Mouse (Mus musculus) hindbrain, embryonic 11.5 days (tissue): ENCODE data around the gene Fndc1. TPM values are rescaled to one million over a fixed set of nuclear protein-coding genes. Genes with fewer than 3 reads are reported as not detected.

Experiments
- ATAC-seq: fragments of 200-750 bp; cut with Nextera tagmentation; 2 replicates; pipeline ENCODE4 v1.8.0; 2017; ENCODE audit warnings: mild to moderate bottlenecking, moderate TSS enrichment, moderate library complexity; ENCODE audit not compliant: low FRiP score
- DNase-seq: peaks from one replicate; pipeline ENCODE4 v3.0.0-alpha.2; 2015; ENCODE audit warnings: low spot score
- H3K27ac ChIP-seq: fragments of 300-500 bp; sonication (generic); 2 replicates; pipeline ENCODE4 v1.5.1; 2014; ENCODE audit warnings: mild to moderate bottlenecking, low read depth, low read length
- H3K27me3 ChIP-seq: fragments of 300-500 bp; sonication (generic); 2 replicates; pipeline ENCODE4 v1.6.1; 2014; ENCODE audit warnings: mild to moderate bottlenecking, low read length, moderate library complexity, mixed read lengths; ENCODE audit not compliant: control insufficient read depth, insufficient read depth
- H3K36me3 ChIP-seq: fragments of 300-500 bp; sonication (generic); 2 replicates; pipeline ENCODE4 v1.6.1; 2014; ENCODE audit warnings: mild to moderate bottlenecking, low read length, moderate library complexity, mixed read lengths; ENCODE audit not compliant: control insufficient read depth, insufficient read depth
- H3K4me1 ChIP-seq: fragments of 300-500 bp; sonication (generic); replicated peaks from 2 replicates; pipeline ENCODE4 v1.6.1; 2014; ENCODE audit warnings: low read length, mixed read lengths; ENCODE audit not compliant: control insufficient read depth, insufficient read depth
- H3K4me2 ChIP-seq: fragments of 300-500 bp; sonication (generic); replicated peaks from 2 replicates; pipeline ENCODE4 v1.6.1; 2014; ENCODE audit warnings: mild to moderate bottlenecking, low read depth, low read length
- H3K4me3 ChIP-seq: fragments of 300-500 bp; sonication (generic); 2 replicates; pipeline ENCODE4 v1.5.1; 2014; ENCODE audit warnings: low read depth, low read length
- H3K9ac ChIP-seq: fragments of 300-500 bp; sonication (generic); 2 replicates; pipeline ENCODE4 v1.6.1; 2014; ENCODE audit warnings: low read depth, low read length
- H3K9me3 ChIP-seq: fragments of 300-500 bp; sonication (generic); 2 replicates; pipeline ENCODE4 v1.6.1; 2016; ENCODE audit warnings: low read length; ENCODE audit not compliant: control insufficient read depth
- WGBS: fragments of 180-500 bp; shearing (Covaris S2); extraction: QIAGEN DNeasy Blood & Tissue Kit; methylation state at CpG from one replicate; pipeline ENCODE4 v1.1.7; 2014; 5-methylcytosine and 5-hydroxymethylcytosine counted together
- polyA plus RNA-seq: library from polyadenylated mRNA; unstranded; fragments of >200 nt; fragmentation: Nextera tagmentation; extraction: Ambion mirVana; gene quantifications from 2 replicates; pipeline ENCODE4 v1.2.1, GENCODE M21; 2014

Gene Fndc1
- polyA plus RNA-seq, 1 experiment from 2014 or later = 1.2 TPM

GRCm38 (mm10) chr17:7840505-7841290 is 13.6 kb upstream of the Fndc1 start:
- DNase-seq (no peak), ATAC-seq (no peak)
- Histone ChIP-seq H3K27ac (no peak overlapping the region), H3K9ac (no peak overlapping the region), H3K4me2 (no peak overlapping the region), H3K9me3 (no peaks in the 10 kb centered on the region), H3K4me1 (no peaks in the 10 kb centered on the region), H3K4me3 (no peak overlapping the region), H3K27me3 (no peaks in the 10 kb centered on the region), H3K36me3 (no peaks in the 10 kb centered on the region)
- WGBS = 90% methylated on average over 12 of the region's 12 CpGs

- Histone ChIP-seq H3K9me3 (no peaks in the 10 kb centered on the region), H3K4me3 (peak overlapping the region; percentile 49), H3K4me2 (peak overlapping the region; percentile 99), H3K9ac (peak overlapping the region; percentile 53), H3K27me3 (peaks cover 9% of the 10 kb centered on the region; the same call in 1 of the 2 replicates), H3K36me3 (no peaks in the 10 kb centered on the region), H3K27ac (no peak overlapping the region), H3K4me1 (peaks cover 3% of the 10 kb centered on the region)
- 13% methylated on average over 16 of the region's 16 CpGs for WGBS
- ATAC-seq (no peak), DNase-seq (peak; percentile 41)
These were observed 484 bp upstream of the Fndc1 start for GRCm38 (mm10) chr17:7827586-7827985.

GRCm38 (mm10) chr17:7825416-7825815 is 1.7 kb downstream of the Fndc1 start:
- H3K36me3 ChIP-seq = no peaks in the 10 kb centered on the region
- no peak overlapping the region for H3K4me2 ChIP-seq
- H3K27ac ChIP-seq = no peak overlapping the region
- 65% methylated on average over 9 of the region's 9 CpGs for WGBS
- no peak overlapping the region for H3K4me3 ChIP-seq
- ATAC-seq (no peak), DNase-seq (no peak)
- H3K4me1 ChIP-seq = peaks cover 3% of the 10 kb centered on the region
- no peaks in the 10 kb centered on the region for H3K9me3 ChIP-seq
- H3K27me3 ChIP-seq = peaks cover 9% of the 10 kb centered on the region; the same call in 1 of the 2 replicates
- H3K9ac ChIP-seq = no peak overlapping the region

- 31% methylated on average over 17 of the region's 17 CpGs for WGBS
- ATAC-seq = no peak
These were observed 5.4 kb downstream of the Fndc1 start for GRCm38 (mm10) chr17:7821553-7822186.

GRCm38 (mm10) chr17:7820176-7820575 is 6.9 kb downstream of the Fndc1 start:
- no peak overlapping the region for H3K9ac ChIP-seq
- H3K36me3 ChIP-seq = no peaks in the 10 kb centered on the region
- no peaks in the 10 kb centered on the region for H3K9me3 ChIP-seq
- no peak overlapping the region for H3K4me2 ChIP-seq
- ATAC-seq (no peak), DNase-seq (no peak)
- WGBS = 81% methylated on average over 7 of the region's 7 CpGs
- no peaks in the 10 kb centered on the region for H3K27me3 ChIP-seq
- H3K27ac ChIP-seq = no peak overlapping the region
- no peaks in the 10 kb centered on the region for H3K4me1 ChIP-seq
- no peak overlapping the region for H3K4me3 ChIP-seq

More at GRCm38 (mm10) chr17:7821553-7822186, 5.4 kb downstream of the Fndc1 start:
- no peaks in the 10 kb centered on the region; the same call in 1 of the 2 replicates for H3K4me1 ChIP-seq
- H3K4me3 ChIP-seq = no peak overlapping the region
- H3K27ac ChIP-seq = no peak overlapping the region
- H3K27me3 ChIP-seq = peaks cover under 1% of the 10 kb centered on the region; the same call in 1 of the 2 replicates
- peak; percentile 77 for DNase-seq
- no peak overlapping the region for H3K9ac ChIP-seq
- H3K4me2 ChIP-seq = no peak overlapping the region
- H3K9me3 ChIP-seq = no peaks in the 10 kb centered on the region
- H3K36me3 ChIP-seq = no peaks in the 10 kb centered on the region

- H3K27ac ChIP-seq = no peak overlapping the region
- no peak for ATAC-seq
- no peaks in the 10 kb centered on the region for H3K36me3 ChIP-seq
- H3K4me2 ChIP-seq = no peak overlapping the region
- no peaks in the 10 kb centered on the region for H3K9me3 ChIP-seq
- no peak for DNase-seq
- H3K9ac ChIP-seq = no peak overlapping the region
- H3K27me3 ChIP-seq = no peaks in the 10 kb centered on the region
- 70% methylated on average over 2 of the region's 2 CpGs for WGBS
- H3K4me3 ChIP-seq = no peak overlapping the region
- no peaks in the 10 kb centered on the region for H3K4me1 ChIP-seq
These were observed 10.5 kb downstream of the Fndc1 start for GRCm38 (mm10) chr17:7816602-7817001.

GRCm38 (mm10) chr17:7814433-7814832 is 12.7 kb downstream of the Fndc1 start:
- no peaks in the 10 kb centered on the region for H3K27me3 ChIP-seq
- no peaks in the 10 kb centered on the region for H3K9me3 ChIP-seq
- H3K27ac ChIP-seq = no peak overlapping the region
- WGBS = 70% methylated on average over 3 of the region's 3 CpGs
- DNase-seq = no peak
- no peaks in the 10 kb centered on the region for H3K4me1 ChIP-seq
- no peak overlapping the region for H3K9ac ChIP-seq
- H3K4me2 ChIP-seq = no peak overlapping the region
- ATAC-seq = no peak
- no peak overlapping the region for H3K4me3 ChIP-seq
- H3K36me3 ChIP-seq = no peaks in the 10 kb centered on the region

- no peak overlapping the region for H3K4me2 ChIP-seq
- no peaks in the 10 kb centered on the region for H3K9me3 ChIP-seq
- DNase-seq (no peak), ATAC-seq (no peak)
- H3K9ac ChIP-seq = no peak overlapping the region
- H3K27ac ChIP-seq = no peak overlapping the region
- no peaks in the 10 kb centered on the region for H3K36me3 ChIP-seq
- no peak overlapping the region for H3K4me3 ChIP-seq
- no peaks in the 10 kb centered on the region for H3K4me1 ChIP-seq
- 78% methylated on average over 2 of the region's 2 CpGs for WGBS
- no peaks in the 10 kb centered on the region for H3K27me3 ChIP-seq
These were observed 19.1 kb downstream of the Fndc1 start for GRCm38 (mm10) chr17:7808043-7808442.

- H3K4me2 ChIP-seq = no peak overlapping the region
- DNase-seq (no peak), ATAC-seq (no peak)
- 76% methylated on average over 6 of the region's 6 CpGs for WGBS
- H3K9me3 ChIP-seq = no peaks in the 10 kb centered on the region
- no peaks in the 10 kb centered on the region for H3K27me3 ChIP-seq
- H3K36me3 ChIP-seq = no peaks in the 10 kb centered on the region
- no peak overlapping the region for H3K27ac ChIP-seq
- H3K4me3 ChIP-seq = no peak overlapping the region
- no peak overlapping the region for H3K9ac ChIP-seq
- H3K4me1 ChIP-seq = no peaks in the 10 kb centered on the region
These were observed 22.0 kb downstream of the Fndc1 start for GRCm38 (mm10) chr17:7805105-7805504.
